Mouse (Mus musculus): ENCODE data around the gene Gaa.
"Not testable (repeated sequence)": the region's sequence is repeated elsewhere in the genome, so short reads cannot be mapped to it uniquely, and the experiment has no call there.

The Gaa gene

DNA sequence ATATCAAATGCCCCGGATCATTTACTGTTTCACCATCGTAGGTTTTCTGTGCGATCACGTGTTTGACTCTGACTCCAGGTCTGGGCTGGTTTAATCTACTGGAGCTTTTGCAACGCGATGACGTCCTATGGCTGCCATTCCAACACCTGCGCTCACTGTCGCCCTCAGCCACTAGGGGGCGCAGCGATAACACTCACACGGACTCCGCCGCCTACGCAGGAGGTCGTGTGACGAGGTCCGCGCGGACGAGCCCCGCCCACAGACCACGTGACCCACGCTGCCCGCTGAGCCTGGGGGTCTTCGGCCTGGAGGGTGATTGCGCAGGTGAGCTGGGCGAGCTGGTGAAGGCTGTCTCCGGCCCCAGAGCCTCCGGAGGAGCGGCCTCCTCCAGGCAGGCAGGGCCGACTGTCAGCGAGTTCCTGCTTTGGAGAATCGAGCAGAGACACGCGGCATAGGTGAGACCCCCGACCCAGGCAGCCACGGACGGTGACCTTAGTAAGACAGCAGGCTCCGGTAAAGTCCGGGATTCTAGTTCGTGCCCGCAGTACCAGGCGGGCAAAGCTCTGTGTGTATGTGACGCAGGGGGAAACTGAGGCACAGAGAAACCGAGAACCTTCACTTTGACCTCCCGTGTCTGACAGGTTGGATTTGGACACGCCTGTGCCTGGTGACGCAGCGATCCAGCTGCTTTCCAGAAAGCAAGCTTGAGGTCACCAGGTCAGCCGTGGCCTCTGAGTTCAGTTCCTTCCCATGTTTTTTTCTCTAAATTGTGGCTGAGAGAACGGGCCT is at the start of gene Gaa:
Gene Gaa (plus strand): TSS at position 120 of the 789 bp plus-strand sequence.
- in situ Hi-C loops (cut with MboI; ENCODE audit: low pct_unique_long_range_greater_than_20kb in 1 of 2, low sequenced_read_pairs in 2 of 2, unreplicated experiment in 1 of 2) = no loop called here

GRCm38 (mm10) chr11:119219816-119220465 is 47.7 kb upstream of the Gaa start:
- in situ Hi-C loops (cut with MboI; ENCODE audit: low pct_unique_long_range_greater_than_20kb in 1 of 2, low sequenced_read_pairs in 2 of 2, unreplicated experiment in 1 of 2) = no loop called here

DNA sequence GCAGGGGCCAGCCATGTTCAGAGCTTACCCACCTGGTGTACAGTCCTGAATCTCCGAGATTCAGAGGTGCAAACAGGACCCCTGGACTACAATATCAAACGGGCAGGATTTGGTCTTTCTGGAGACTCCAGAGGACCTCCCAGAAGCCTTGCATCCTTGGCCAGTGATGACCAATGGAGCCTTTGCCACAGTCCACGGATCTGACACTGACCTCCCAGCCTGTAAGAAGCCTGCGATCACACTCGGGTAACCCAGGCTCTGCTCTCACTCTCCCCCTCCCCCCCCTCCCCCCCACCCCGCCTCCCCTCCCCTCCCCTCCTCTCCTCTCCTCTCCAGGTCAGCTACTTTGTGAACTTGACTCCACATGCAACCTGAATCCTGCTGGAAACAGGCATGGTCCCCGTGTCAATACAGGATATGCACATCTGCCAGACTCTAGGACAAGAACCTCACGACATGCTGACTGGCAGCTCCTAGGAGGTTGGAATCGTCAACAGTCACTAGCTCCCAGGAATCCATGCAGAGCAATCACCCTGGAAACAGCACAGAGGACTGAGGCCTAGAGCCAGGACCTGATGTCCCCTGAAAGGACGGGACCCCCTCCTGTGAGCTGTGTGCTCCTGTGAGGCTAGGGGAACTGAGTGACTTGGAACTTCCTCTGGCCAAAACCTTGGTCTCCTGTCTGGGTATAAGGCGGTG is 45.7 kb upstream of the Gaa start:
- in situ Hi-C loops (cut with MboI; ENCODE audit: low pct_unique_long_range_greater_than_20kb in 1 of 2, low sequenced_read_pairs in 2 of 2, unreplicated experiment in 1 of 2) = no loop called here

GRCm38 (mm10) chr11:119223124-119223890 is 44.4 kb upstream of the Gaa start:
- in situ Hi-C loops (cut with MboI; ENCODE audit: low pct_unique_long_range_greater_than_20kb in 1 of 2, low sequenced_read_pairs in 2 of 2, unreplicated experiment in 1 of 2) = no loop called here

- in situ Hi-C loops (cut with MboI; ENCODE audit: low pct_unique_long_range_greater_than_20kb in 1 of 2, low sequenced_read_pairs in 2 of 2, unreplicated experiment in 1 of 2) = no loop called here
Measured at GRCm38 (mm10) chr11:119224926-119225325, 42.8 kb upstream of the Gaa start.

- in situ Hi-C loops (cut with MboI; ENCODE audit: low pct_unique_long_range_greater_than_20kb in 1 of 2, low sequenced_read_pairs in 2 of 2, unreplicated experiment in 1 of 2) = no loop called here
Measured at GRCm38 (mm10) chr11:119225634-119226033, 42.1 kb upstream of the Gaa start.

- in situ Hi-C loops (cut with MboI; ENCODE audit: low pct_unique_long_range_greater_than_20kb in 1 of 2, low sequenced_read_pairs in 2 of 2, unreplicated experiment in 1 of 2) = no loop called here
Measured at GRCm38 (mm10) chr11:119227591-119227990, 40.1 kb upstream of the Gaa start.

DNA sequence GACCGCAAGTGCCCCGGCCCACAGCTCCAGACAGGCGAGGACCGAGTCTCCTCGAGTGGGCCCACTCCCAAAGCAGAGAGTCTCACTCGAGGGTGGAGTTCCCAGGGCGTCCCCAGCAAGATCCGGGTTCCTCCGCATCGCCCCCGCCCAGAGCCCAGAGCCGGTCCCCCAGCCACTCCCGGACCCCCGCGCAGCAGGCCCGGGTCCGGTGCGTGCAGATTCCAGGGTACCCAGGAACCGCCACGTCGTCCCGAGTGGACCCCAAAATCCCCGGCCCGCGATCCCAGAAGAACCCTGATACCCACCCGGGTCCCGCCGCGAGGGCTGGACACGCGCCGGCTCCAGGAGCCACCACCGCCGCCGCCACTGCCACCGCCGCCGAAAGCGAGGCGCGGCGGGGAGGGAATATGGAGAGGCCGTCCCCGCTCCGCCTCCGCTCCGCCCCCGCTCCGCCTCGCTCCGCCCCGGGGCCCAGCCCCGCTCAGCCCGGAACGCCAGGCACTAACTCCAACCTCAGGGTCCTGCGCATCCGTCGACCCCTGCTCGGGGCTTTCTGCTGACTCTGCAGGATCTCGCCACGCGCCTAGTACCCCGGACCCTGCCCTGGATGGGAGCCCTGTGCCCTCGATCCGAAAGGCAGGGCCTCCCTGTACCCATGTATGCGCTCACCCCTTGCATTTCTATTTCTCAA is 39.5 kb upstream of the Gaa start, which contains the start of the genes Tbc1d16 and Ccdc40:
Gene Tbc1d16 (minus strand): TSS at position 409 of the 691 bp plus-strand sequence.
Gene Ccdc40 (plus strand): TSS at position 482 of the 691 bp plus-strand sequence.
- in situ Hi-C loops (cut with MboI; ENCODE audit: low pct_unique_long_range_greater_than_20kb in 1 of 2, low sequenced_read_pairs in 2 of 2, unreplicated experiment in 1 of 2) = no loop called here

GRCm38 (mm10) chr11:119228846-119229626 is 38.7 kb upstream of the Gaa start:
- in situ Hi-C loops (cut with MboI; ENCODE audit: low pct_unique_long_range_greater_than_20kb in 1 of 2, low sequenced_read_pairs in 2 of 2, unreplicated experiment in 1 of 2) = no loop called here

DNA sequence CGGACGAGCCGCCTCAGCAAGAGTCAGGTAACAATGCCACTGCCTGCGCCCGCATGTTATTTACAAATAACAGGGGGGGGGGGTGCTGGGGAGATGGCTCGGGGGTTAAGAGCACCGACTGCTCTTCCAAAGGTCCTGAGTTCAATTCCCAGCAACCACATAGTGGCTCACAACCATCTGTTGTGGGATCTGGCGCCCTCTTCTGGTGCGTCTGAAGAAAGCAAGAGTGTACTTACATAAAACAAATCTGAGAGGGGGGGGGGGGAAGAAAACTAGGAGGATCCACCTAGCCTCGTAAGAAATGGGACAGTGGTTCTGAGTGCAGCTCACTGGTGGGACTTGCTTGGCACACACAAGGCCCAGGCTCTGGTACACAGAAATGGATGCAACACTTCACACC is 32.9 kb upstream of the Gaa start:
- in situ Hi-C loops (cut with MboI; ENCODE audit: low pct_unique_long_range_greater_than_20kb in 1 of 2, low sequenced_read_pairs in 2 of 2, unreplicated experiment in 1 of 2) = no loop called here

DNA sequence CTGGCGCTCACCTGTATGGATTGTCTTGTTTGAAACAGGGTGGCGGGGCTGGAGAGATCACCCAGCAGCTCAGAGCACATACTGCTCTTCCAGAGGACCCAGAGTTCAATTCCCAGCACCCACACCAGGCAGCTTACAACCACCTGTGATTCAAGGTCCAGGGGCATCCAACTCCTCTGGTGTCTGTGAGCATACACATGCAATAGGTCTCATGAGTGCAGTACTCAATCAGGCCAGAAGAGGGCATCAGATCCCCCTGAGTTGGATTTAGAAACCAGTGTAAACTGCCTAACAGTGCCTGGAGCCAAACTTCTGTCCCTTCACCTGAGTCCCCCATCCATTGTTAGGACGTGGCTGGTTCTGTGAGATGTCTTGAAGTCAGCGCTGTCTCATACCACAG is 32.1 kb upstream of the Gaa start:
- in situ Hi-C loops (cut with MboI; ENCODE audit: low pct_unique_long_range_greater_than_20kb in 1 of 2, low sequenced_read_pairs in 2 of 2, unreplicated experiment in 1 of 2) = no loop called here

GRCm38 (mm10) chr11:119236354-119236753 is 31.3 kb upstream of the Gaa start:
- in situ Hi-C loops (cut with MboI; ENCODE audit: low pct_unique_long_range_greater_than_20kb in 1 of 2, low sequenced_read_pairs in 2 of 2, unreplicated experiment in 1 of 2) = no loop called here

GRCm38 (mm10) chr11:119237007-119237406 is 30.7 kb upstream of the Gaa start:
- in situ Hi-C loops (cut with MboI; ENCODE audit: low pct_unique_long_range_greater_than_20kb in 1 of 2, low sequenced_read_pairs in 2 of 2, unreplicated experiment in 1 of 2) = no loop called here

DNA sequence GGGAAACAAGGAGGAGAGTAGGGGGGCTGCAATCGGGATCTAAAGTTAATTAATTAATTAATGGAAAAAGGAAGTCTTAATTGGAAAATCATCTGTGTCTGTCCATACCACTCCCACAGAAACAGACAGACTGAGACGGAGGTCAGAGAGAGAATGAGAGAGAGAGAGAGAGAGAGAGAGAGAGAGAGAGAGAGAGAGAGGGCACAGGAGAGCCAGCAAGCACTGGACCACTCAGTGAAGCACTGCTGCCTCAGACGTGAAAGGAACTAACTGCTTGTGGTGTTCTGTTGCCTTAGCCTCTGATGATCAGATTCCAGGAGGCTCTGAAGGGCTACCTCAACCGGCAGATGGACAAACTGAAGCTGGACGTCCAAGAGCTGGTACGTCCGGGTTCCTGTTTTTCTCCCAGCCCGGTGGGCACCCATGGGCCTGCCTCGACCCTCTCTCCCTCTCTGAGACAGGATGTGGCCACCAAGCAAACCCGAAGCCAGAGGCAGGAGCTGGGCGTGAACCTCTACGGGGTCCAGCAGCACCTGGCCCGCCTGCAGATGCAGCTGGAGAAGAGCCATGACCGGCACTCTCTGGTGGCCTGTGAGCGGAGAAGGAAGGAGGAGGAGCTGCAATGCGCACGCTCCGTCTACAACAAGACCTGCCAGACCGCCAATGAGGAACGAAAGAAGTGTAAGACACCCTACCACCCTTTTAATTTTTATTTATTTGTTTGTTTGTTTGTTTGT is 30.0 kb upstream of the Gaa start:
- in situ Hi-C loops (cut with MboI; ENCODE audit: low pct_unique_long_range_greater_than_20kb in 1 of 2, low sequenced_read_pairs in 2 of 2, unreplicated experiment in 1 of 2) = no loop called here

- in situ Hi-C loops (cut with MboI; ENCODE audit: low pct_unique_long_range_greater_than_20kb in 1 of 2, low sequenced_read_pairs in 2 of 2, unreplicated experiment in 1 of 2) = no loop called here
Measured at GRCm38 (mm10) chr11:119238305-119238721, 29.4 kb upstream of the Gaa start.

- in situ Hi-C loops (cut with MboI; ENCODE audit: low pct_unique_long_range_greater_than_20kb in 1 of 2, low sequenced_read_pairs in 2 of 2, unreplicated experiment in 1 of 2) = no loop called here
Measured at GRCm38 (mm10) chr11:119239480-119239879, 28.2 kb upstream of the Gaa start.

GRCm38 (mm10) chr11:119245543-119245942 is 22.1 kb upstream of the Gaa start:
- in situ Hi-C loops (cut with MboI; ENCODE audit: low pct_unique_long_range_greater_than_20kb in 1 of 2, low sequenced_read_pairs in 2 of 2, unreplicated experiment in 1 of 2) = not testable (repeated sequence)

All from mouse embryonic stem cell (cell line).